Comparison of ENCODE assay signal across 9 mouse cellular contexts in the genomic region with DNA sequence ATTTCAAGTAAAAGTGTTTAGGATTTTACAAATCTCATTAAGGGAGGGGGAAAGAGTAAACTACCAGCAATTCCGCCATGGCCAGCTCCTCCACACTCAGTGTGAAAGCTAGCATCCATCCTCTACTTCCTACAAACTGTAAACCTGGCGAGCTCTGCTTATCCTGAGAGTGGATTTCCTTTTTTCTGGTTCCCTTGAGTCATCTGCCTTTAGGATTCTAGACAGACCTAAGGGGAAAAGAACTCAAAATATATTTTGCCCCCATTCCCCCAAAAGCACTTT. TPM values are rescaled to one million over a fixed set of nuclear protein-coding genes. Genes with fewer than 3 reads are reported as not detected.
A peak's percentile ranks its signal among the peaks of the same experiment; 100 is the strongest.
DNase-seq lines count a peak whose midpoint lies in the region; ATAC-seq lines count a peak whose summit lies in the region.
"Had no signal": no experiment of that assay in that cellular context is flagged by ENCODE, and none has a peak within 500 bp of the region (broad histone marks: within the 10 kb centered on the region; RNA-seq: fewer than 3 reads in every experiment).

No protein-coding gene starts in this region.

- DNase-seq in kidney, postnatal 36 days, result no peak
- DNase-seq in NIH3T3 (ENCODE audit: low read depth), result peak; percentile 58
- peak; percentile 37 for DNase-seq in midbrain, embryonic 14.5 days
- DNase-seq in adrenal gland, postnatal 36 days, result no peak
- DNase-seq in gastrocnemius, postnatal 4 days (ENCODE audit: low spot score in 2 of 2), result no peak
- DNase-seq in testis, postnatal 10 days (ENCODE audit: low spot score), result no peak

- H3K9me3 ChIP-seq in kidney, embryonic 15.5 days (replicated peaks), result no peaks in the 10 kb centered on the region
- H3K9me3 ChIP-seq in hindbrain, embryonic 12.5 days (replicated peaks), result no peaks in the 10 kb centered on the region
- no peaks in the 10 kb centered on the region for H3K9me3 ChIP-seq in midbrain, embryonic 14.5 days (ENCODE audit: control insufficient read depth, low read length)

- peak overlapping the region; percentile 98 for H3K27ac ChIP-seq in kidney, embryonic 15.5 days
- H3K27ac ChIP-seq in hindbrain, embryonic 12.5 days, result peak overlapping the region; percentile 99
- H3K27ac ChIP-seq in midbrain, embryonic 14.5 days (replicated peaks; ENCODE audit: low read depth, low read length), result peak overlapping the region; percentile 100

- no peak for ATAC-seq in kidney, embryonic 15.5 days (replicated peaks; ENCODE audit: low FRiP score)
- ATAC-seq in hindbrain, embryonic 12.5 days (ENCODE audit: low FRiP score), result no peak
- no peak for ATAC-seq in midbrain, embryonic 14.5 days (ENCODE audit: low FRiP score, low TSS enrichment)

- H3K9ac ChIP-seq in kidney, embryonic 15.5 days, result peak overlapping the region; percentile 92
- H3K9ac ChIP-seq in hindbrain, embryonic 12.5 days, result peak overlapping the region; percentile 100
- H3K9ac ChIP-seq in midbrain, embryonic 14.5 days (replicated peaks; ENCODE audit: low read length), result peak overlapping the region; percentile 91

- WGBS in kidney, embryonic 15.5 days, result 0% methylated on average over 2 of the region's 2 CpGs
- WGBS in hindbrain, embryonic 12.5 days, result 0% methylated on average over 2 of the region's 2 CpGs
- WGBS in midbrain, embryonic 14.5 days, result 0% methylated on average over 2 of the region's 2 CpGs

- H3K27me3 ChIP-seq in kidney, embryonic 15.5 days, result no peaks in the 10 kb centered on the region
- H3K27me3 ChIP-seq in hindbrain, embryonic 12.5 days, result no peaks in the 10 kb centered on the region
- H3K27me3 ChIP-seq in midbrain, embryonic 14.5 days (ENCODE audit: control insufficient read depth, insufficient read depth, low read length), result no peaks in the 10 kb centered on the region

- peaks cover 35% of the 10 kb centered on the region for H3K36me3 ChIP-seq in kidney, embryonic 15.5 days
- peaks cover 31% of the 10 kb centered on the region for H3K36me3 ChIP-seq in hindbrain, embryonic 12.5 days
- peaks cover 37% of the 10 kb centered on the region for H3K36me3 ChIP-seq in midbrain, embryonic 14.5 days (ENCODE audit: control insufficient read depth, insufficient read depth, low read length)

- H3K4me3 ChIP-seq in kidney, embryonic 15.5 days (replicated peaks), result peak overlapping the region; percentile 70
- H3K4me3 ChIP-seq in hindbrain, embryonic 12.5 days, result peak overlapping the region; percentile 98
- H3K4me3 ChIP-seq in midbrain, embryonic 14.5 days (replicated peaks; ENCODE audit: low read depth, low read length), result peak overlapping the region; percentile 74

- peak overlapping the region; percentile 77 for H3K4me2 ChIP-seq in kidney, embryonic 15.5 days
- H3K4me2 ChIP-seq in hindbrain, embryonic 12.5 days (replicated peaks), result peak overlapping the region; percentile 90
- peak overlapping the region; percentile 93 for H3K4me2 ChIP-seq in midbrain, embryonic 14.5 days (ENCODE audit: low read length)

- peaks cover 44% of the 10 kb centered on the region for H3K4me1 ChIP-seq in kidney, embryonic 15.5 days
- peaks cover 42% of the 10 kb centered on the region for H3K4me1 ChIP-seq in hindbrain, embryonic 12.5 days
- H3K4me1 ChIP-seq in midbrain, embryonic 14.5 days (ENCODE audit: control insufficient read depth, insufficient read depth, low read length), result peaks cover 40% of the 10 kb centered on the region

RNA-seq across cellular contexts. Expression of gene Scyl1, which starts 29.1 kb away (rescaled TPM):
- 69.6 and 76.0 TPM in 2 replicates for polyA plus RNA-seq in kidney, embryonic 15.5 days (2015; fragmentation: Nextera tagmentation; extraction: Ambion mirVana)
- polyA plus RNA-seq in hindbrain, embryonic 12.5 days (2016; fragmentation: Nextera tagmentation; extraction: Ambion mirVana), result 71.8 and 73.7 TPM in 2 replicates
- polyA plus RNA-seq in midbrain, embryonic 14.5 days (2014; fragmentation: Nextera tagmentation; extraction: Ambion mirVana), result 73.5 and 78.2 TPM in 2 replicates
- 100 to 1,000 TPM; 103 to 107 TPM for total RNA-seq in adrenal gland, postnatal 36 days (2021)
- 10 to 100 TPM; 71.7 to 75.6 TPM for total RNA-seq in gastrocnemius, postnatal 4 days (2021)

RNA-seq across cellular contexts. Expression of gene Ltbp3, which starts 59.6 kb away (rescaled TPM):
- polyA plus RNA-seq in kidney, embryonic 15.5 days (2015; fragmentation: Nextera tagmentation; extraction: Ambion mirVana), result 18.5 and 18.8 TPM in 2 replicates
- polyA plus RNA-seq in hindbrain, embryonic 12.5 days (2016; fragmentation: Nextera tagmentation; extraction: Ambion mirVana), result 13.8 and 16.6 TPM in 2 replicates
- polyA plus RNA-seq in midbrain, embryonic 14.5 days (2014; fragmentation: Nextera tagmentation; extraction: Ambion mirVana), result 10.1 and 10.5 TPM in 2 replicates
- 100 to 1,000 TPM; 222 to 305 TPM for total RNA-seq in adrenal gland, postnatal 36 days (2021)
- total RNA-seq in gastrocnemius, postnatal 4 days (2021), result 100 to 1,000 TPM; 116 to 137 TPM
- polyA plus RNA-seq: activated CD4-positive, CD25-positive, alpha-beta regulatory T cell, adult 4 months had no signal

Comparison
In these comparisons a context has a peak if more than half of its experiments do, and no peak if none do; other contexts are left out.
1. DNase-seq: peak in NIH3T3 (single experiment) and midbrain, embryonic 14.5 days (single experiment); none in kidney, postnatal 36 days (0 of 2), adrenal gland, postnatal 36 days (0 of 2), gastrocnemius, postnatal 4 days (0 of 2) and testis, postnatal 10 days (single experiment).
2. Peak in every context shown above with its lines, with median percentiles within 50 percentile points of each other: H3K27ac ChIP-seq, H3K4me2 ChIP-seq, H3K4me3 ChIP-seq and H3K9ac ChIP-seq.